Mouse (Mus musculus) erythroblast, embryonic 14.5 days (primary cell): ENCODE data around the gene Slc35g2. TPM values are rescaled to one million over a fixed set of nuclear protein-coding genes. Genes with fewer than 3 reads are reported as not detected.

Source experiments
- H3K27me3 ChIP-seq: 2 replicates; pipeline ENCODE4 v1.6.1; 2012; ENCODE audit warnings: inconsistent platforms; ENCODE audit not compliant: control insufficient read depth
- H3K36me3 ChIP-seq: 2 replicates; pipeline ENCODE4 v1.6.1; 2012; ENCODE audit warnings: mild to moderate bottlenecking, inconsistent platforms; ENCODE audit not compliant: control insufficient read depth
- H3K4me1 ChIP-seq: 2 replicates; pipeline ENCODE4 v1.6.1; 2012; ENCODE audit warnings: inconsistent platforms; ENCODE audit not compliant: control insufficient read depth
- H3K4me3 ChIP-seq: replicated peaks from 2 replicates; pipeline ENCODE3; 2012; ENCODE audit warnings: moderate library complexity, mild to moderate bottlenecking, inconsistent platforms
- H3K9me3 ChIP-seq: 2 replicates; pipeline ENCODE4 v1.6.1; 2012; ENCODE audit warnings: low read length, inconsistent platforms, mixed read lengths; ENCODE audit not compliant: control insufficient read depth
- GATA1 ChIP-seq: IDR thresholded peaks from 2 replicates; pipeline ENCODE4 v1.6.1; 2012; ENCODE audit warnings: low read length, inconsistent platforms, mixed read lengths
- TAL1 ChIP-seq: IDR thresholded peaks from 3 replicates; pipeline ENCODE4 v1.6.1; 2012; ENCODE audit warnings: low read length, inconsistent platforms, mixed read lengths
- polyA plus RNA-seq: library from polyadenylated mRNA; stranded (reverse); fragments of >175 nt; gene quantifications from 2 replicates; pipeline ENCODE4 v1.2.3, GENCODE M21; 2012

Slc35g2 gene
- polyA plus RNA-seq, 1 experiment: not detected

DNA sequence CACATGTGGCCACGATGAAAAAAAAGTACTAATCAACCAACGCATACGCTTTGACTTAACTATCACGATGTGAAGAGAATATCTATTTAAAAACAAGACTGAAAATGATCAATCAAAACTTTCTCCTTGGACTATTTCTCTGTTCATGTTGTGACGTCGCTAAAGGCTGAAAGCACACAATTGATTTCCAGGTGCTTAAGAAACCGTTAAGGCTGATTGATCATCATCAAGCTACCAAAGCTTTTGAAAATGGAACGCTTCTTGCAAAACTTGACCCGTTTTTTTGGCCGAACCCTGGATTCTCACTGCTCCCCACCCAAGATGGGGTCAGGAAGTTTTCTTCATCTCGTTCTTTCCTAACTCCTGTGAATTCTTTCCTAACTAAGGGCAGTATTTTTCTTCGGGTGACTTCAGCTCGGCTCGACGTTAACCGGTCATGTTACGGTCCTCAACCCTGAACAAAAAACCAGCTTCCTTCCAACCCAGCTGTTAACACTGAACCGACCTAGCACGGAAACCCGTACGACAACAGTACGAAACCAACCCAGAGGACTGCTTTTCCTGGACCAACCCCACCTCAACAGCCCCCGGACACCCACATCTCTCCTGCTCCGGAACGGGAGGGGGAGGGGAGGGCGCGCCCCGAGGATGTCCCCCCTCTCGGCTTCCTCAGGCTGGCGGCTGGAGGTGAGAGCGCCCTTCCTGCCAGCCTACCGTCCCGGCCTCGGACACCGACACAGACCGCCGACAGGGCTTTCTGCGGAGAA, 25.8 kb downstream of the Slc35g2 start:
- Histone ChIP-seq H3K36me3 (peaks cover 3% of the 10 kb centered on the region; the same call in 1 of the 2 replicates), H3K27me3 (no peaks in the 10 kb centered on the region), H3K4me3 (peak overlapping the region; percentile 99), H3K9me3 (peaks cover 9% of the 10 kb centered on the region), H3K4me1 (peaks cover 28% of the 10 kb centered on the region)
- TF ChIP-seq TAL1: no peak
- TF ChIP-seq GATA1: no peak

DNA sequence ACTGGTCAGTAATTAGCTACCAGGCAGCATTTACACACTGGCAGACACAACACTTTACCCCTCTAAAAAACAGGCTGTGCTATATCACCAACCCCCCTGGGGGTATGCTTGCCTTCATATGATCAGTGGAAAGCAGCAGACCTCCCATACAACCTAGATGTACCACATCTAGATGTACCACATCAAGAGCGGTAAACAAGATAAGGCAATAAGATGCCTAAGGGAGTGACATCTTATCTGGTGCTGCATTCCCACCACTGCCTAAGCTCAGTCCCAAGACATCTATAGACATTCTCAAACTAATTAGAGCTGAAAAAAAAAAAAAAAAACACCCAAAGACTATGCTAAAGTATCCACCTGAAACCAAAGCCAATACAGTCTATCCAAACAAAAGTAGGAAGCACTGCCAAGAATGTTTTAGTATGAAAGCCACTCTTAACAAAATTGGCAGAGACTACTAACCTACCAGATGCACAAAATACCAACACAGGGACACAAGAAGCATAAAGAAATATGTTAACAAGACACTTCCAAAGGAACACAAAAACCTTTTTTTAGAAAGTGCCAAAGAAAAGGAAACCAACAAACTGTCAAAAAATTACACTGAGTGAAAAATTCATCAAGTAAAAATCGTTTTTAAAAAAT, 35.1 kb downstream of the Slc35g2 start:
- Histone ChIP-seq H3K36me3 (peaks cover 3% of the 10 kb centered on the region), H3K4me3 (no peak overlapping the region), H3K27me3 (no peaks in the 10 kb centered on the region), H3K4me1 (peaks cover 27% of the 10 kb centered on the region), H3K9me3 (no peaks in the 10 kb centered on the region)
- TF ChIP-seq TAL1 (no peak), GATA1 (no peak)

DNA sequence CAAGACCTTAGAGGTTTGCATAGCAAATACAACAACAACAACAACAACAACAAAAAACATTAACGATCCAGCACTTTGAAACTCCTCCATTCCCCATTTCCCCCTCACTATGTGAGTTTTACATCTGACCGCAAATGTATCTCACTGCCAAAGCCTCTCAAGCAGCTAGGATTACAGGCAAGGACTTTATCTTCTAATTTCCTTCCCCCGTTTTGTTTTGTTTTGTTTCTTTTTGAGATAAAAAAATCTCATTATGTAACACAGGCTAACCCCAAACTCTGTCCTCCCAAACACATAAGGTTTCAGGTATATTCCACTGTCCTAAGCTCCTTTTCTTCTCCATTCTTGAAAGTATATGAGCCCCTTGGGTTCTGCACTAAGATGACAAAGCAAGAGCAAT, 36.2 kb downstream of the Slc35g2 start:
- TF ChIP-seq GATA1: no peak
- TF ChIP-seq TAL1: no peak
- Histone ChIP-seq H3K4me3 (no peak overlapping the region), H3K9me3 (no peaks in the 10 kb centered on the region), H3K4me1 (peaks cover 24% of the 10 kb centered on the region), H3K36me3 (peaks cover 3% of the 10 kb centered on the region), H3K27me3 (no peaks in the 10 kb centered on the region)

DNA sequence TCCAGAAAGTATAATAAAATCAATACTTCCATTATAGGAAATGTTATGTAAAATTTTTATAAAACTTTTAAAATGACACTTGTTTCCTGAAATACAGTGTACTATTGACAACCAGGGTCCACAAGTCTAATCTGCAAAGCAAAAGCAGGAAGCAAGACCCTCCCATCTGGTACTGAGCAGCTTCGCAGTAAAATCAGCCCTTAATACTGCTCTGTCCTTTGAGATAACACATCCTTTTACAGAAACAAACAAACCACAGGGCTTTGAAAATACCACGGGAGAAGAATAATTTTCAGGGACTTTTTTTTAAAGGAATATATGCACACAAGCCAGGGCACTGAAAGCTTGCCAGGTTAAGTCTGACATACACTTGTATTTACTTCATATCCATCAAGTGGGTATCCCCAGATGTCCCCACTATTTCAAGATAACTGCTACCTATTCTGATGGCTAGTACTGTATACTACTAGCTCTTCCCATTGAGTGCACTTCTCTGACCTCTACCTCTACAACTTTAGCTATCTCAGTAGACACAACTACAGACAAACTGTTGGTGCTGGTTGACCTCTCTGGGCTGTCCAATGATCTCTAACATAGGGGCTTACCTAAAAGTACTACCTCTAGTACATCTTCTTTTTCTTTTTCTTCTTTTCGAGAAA, 37.9 kb downstream of the Slc35g2 start:
- no peaks in the 10 kb centered on the region for H3K27me3 ChIP-seq
- H3K9me3 ChIP-seq: no peaks in the 10 kb centered on the region
- peaks cover 24% of the 10 kb centered on the region for H3K4me1 ChIP-seq
- H3K36me3 ChIP-seq: peaks cover 3% of the 10 kb centered on the region
- H3K4me3 ChIP-seq: no peak overlapping the region
- TF ChIP-seq GATA1 (no peak), TAL1 (no peak)

DNA sequence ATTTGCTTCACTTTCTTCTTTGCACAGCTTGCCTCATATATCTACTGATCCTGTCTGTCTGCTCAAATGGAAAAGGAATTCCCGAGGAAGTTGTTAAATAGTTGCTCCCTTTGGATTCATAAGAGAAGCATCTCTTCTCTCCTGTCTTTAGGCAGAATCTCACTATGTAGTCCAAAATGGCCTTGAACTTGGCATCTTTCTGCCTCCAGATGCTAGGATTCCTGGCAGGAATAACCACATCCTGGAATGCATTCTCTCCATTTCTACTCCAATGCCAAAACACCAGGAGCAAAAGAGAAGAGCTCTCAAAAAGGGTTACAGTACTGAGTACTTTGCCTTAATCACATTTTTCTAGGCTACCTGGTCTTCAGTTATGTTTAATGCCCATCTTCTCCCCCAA, 39.6 kb downstream of the Slc35g2 start:
- Histone ChIP-seq H3K36me3 (peaks cover 3% of the 10 kb centered on the region), H3K4me3 (no peak overlapping the region), H3K4me1 (peaks cover 20% of the 10 kb centered on the region), H3K9me3 (no peaks in the 10 kb centered on the region), H3K27me3 (no peaks in the 10 kb centered on the region)
- no peak for TF ChIP-seq GATA1
- no peak for TF ChIP-seq TAL1

DNA sequence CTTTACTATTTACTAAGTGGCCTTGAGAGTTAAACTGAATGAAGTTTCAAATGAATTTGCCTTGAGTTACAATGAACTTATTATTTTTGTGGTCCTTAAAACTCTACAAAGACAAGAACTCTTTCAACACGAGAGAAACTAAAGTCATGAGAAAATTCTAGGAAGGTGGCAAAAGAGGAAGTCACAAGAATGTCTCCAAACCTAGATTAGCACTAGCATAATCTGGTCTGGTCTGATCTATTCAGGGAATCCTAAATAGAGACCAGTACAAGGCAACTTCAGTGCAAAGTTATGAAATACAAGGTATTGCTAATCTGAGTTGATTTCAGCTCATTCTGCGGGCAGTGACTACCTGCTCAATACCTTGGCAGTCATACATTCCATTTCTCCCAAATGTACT, 45.7 kb downstream of the Slc35g2 start:
- TF ChIP-seq GATA1: no peak
- TF ChIP-seq TAL1: no peak
- Histone ChIP-seq H3K4me1 (peaks cover 14% of the 10 kb centered on the region), H3K9me3 (no peaks in the 10 kb centered on the region), H3K36me3 (no peaks in the 10 kb centered on the region), H3K27me3 (no peaks in the 10 kb centered on the region), H3K4me3 (no peak overlapping the region)

DNA sequence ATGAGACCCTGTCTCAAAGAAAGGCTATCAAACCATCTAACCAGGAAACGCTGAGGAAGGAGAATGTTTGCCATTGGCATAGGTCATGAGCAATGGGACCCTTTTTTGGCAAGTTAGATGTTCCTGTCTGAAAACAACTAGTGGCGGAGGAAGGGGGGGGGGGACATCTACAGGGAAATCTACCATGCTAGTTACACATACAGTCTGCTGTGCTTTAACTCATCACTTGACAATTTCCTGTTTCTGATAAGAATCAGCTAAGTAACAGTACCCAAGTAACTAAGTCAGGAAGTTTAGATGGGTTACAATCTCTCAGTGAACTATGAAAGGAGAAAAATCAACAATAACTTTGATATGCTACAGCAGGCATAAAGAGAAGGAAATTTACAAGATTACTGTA, 48.9 kb downstream of the Slc35g2 start:
- no peaks in the 10 kb centered on the region for H3K9me3 ChIP-seq
- TF ChIP-seq GATA1 (no peak), TAL1 (no peak)
- H3K4me1 ChIP-seq: peaks cover 14% of the 10 kb centered on the region
- H3K27me3 ChIP-seq: no peaks in the 10 kb centered on the region
- H3K4me3 ChIP-seq: no peak overlapping the region
- no peaks in the 10 kb centered on the region for H3K36me3 ChIP-seq

DNA sequence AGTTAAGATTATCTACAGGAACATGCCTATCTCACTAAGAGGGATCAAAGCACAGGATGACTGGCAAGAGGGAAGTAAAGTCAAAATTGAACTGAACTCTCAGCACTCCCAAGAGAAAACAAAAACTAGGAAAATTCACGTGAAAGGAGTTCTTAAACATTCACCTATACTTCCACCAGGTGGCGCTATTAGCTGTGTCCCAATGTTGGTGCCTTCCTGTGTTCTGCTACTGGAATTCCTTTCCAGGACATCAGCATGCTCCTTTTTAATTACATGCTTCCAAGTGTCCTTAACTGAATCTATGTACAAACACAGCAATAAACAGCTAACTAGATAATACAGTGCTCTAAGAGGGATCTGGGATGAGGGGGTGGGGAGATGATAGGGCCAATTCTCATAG, 50.3 kb downstream of the Slc35g2 start:
- H3K27me3 ChIP-seq: no peaks in the 10 kb centered on the region
- no peak overlapping the region for H3K4me3 ChIP-seq
- H3K36me3 ChIP-seq: no peaks in the 10 kb centered on the region
- TF ChIP-seq GATA1: no peak
- no peak for TF ChIP-seq TAL1
- peaks cover 14% of the 10 kb centered on the region for H3K4me1 ChIP-seq
- H3K9me3 ChIP-seq: no peaks in the 10 kb centered on the region

DNA sequence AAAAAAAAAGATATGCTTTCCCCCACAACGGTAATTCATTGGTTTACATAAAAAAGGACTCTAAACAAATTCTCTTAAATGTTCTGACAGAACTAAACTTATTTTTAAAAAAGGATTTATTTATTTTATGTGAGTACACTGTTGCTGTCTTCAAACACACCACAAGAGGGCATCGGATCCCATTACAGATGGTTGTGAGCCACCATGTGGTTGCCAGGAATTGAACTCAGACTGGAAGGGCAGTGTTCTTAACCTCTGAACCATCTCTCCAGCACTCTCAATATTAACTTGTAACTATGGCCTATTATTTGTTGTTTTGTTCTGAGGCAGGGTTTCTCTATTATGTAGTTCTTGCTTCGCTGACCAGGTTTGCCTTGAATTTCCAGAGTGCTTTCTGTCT, 50.9 kb downstream of the Slc35g2 start:
- Histone ChIP-seq H3K9me3 (no peaks in the 10 kb centered on the region), H3K4me1 (peaks cover 14% of the 10 kb centered on the region), H3K27me3 (no peaks in the 10 kb centered on the region), H3K36me3 (no peaks in the 10 kb centered on the region), H3K4me3 (no peak overlapping the region)
- TF ChIP-seq GATA1: no peak
- no peak for TF ChIP-seq TAL1
